Mouse (Mus musculus): ENCODE measurements around the gene Gtsf1l.

Gtsf1l gene

DNA sequence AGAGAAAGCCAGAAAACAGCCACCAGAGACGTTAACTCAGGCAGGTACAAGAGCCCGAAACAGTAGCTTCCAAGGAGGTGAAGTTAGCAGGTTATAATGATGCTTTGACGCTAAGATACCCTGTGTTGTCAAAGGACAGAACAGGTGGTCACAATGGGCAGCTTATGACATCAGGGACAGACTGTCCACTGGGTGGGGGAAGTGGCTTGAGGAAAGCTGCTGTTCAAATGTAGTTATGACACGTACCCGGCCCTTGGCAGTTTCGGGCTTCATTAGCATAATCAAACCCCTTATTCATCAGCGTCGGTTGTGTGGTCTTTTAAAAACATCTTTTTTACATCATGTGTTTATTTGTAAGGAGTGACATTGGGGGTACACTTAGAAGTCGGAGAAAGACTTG, at the start of gene Gtsf1l:
Gene Gtsf1l (minus strand): TSS at position 128 of the 400 bp plus-strand sequence.
- DNase-seq (ENCODE audit: low read depth in 2 of 2, low spot score in 2 of 2), result no peak

DNA sequence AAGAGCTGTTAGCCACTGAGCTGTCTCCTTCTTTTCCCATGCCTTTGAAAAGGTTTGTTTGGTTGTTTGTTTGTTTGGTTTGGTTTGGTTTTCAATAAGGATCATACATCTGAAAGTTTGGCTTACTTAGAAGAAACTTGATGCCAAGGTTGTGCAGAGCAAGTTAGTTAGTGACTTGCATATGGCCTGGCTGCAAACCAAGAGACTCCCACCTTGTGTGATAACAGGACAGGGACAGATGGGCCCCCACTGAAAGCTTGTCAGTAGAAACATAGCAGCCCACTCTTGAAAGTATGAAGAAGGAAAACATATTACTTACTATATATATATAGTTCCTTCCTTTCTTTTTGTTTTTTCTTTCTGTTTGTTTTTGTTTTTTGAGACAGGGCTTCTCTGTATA, 49.3 kb upstream of the Gtsf1l start:
- no peak for DNase-seq (ENCODE audit: low read depth in 2 of 2, low spot score in 2 of 2)

DNA sequence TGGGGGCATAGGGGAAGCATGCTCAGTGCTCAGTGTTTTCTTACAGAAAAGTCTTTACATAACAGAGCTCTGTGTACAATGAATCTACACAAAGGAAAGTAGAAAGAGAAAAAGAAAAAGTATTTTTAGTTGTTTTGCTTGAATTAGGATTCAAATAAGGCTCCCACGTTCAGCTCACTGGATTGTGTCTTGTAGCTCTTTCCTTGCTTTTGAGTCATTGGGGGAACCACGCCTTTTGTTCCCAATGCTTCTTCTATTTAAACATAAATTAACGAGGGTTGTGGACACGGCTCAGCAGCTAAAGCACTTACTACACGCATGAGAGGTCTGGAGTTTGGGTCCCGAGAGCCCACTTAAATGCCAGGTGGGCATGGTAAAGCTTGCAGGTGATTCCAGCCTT, 48.3 kb upstream of the Gtsf1l start:
- no peak for DNase-seq (ENCODE audit: low read depth in 2 of 2, low spot score in 2 of 2)

DNA sequence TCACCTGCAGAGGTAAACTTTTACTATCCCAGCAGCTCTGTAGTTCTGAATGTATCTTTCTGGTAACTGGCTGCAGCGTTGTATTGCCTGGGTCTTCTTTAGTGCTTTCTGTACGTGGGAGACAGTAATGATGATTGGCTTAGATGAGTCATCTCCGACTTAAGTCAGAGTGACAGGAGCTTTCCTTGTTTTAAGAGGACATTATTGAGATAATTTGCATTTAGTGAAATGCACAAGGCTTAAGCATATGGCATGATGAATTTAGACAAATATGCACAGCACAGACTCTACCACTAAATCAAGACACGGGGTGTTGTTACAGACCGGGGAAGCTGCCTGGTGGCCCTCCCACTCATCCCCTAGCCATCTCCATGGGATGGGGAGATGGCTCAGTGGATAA, 44.7 kb upstream of the Gtsf1l start:
- DNase-seq (ENCODE audit: low read depth in 2 of 2, low spot score in 2 of 2), result no peak

DNA sequence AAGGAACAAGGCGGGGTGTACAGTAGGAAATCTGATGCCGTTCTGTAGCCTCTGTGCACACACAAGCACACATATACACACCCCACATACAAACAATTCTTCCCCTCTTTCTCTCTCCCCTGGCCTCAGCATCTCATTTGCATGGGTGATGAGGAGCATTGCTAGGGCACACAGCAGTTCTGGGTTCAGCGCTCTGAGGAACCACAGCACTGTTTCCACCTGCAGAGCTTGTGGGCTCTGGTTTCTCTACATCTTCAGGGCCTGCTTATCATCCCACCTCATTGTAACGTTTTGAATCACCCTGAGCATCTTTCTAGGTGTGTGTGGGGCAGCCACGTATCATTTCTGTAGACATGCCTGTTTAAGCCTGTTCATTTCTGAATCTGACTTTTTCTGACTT, 43.2 kb upstream of the Gtsf1l start:
- DNase-seq (ENCODE audit: low read depth in 2 of 2, low spot score in 2 of 2), result no peak

DNA sequence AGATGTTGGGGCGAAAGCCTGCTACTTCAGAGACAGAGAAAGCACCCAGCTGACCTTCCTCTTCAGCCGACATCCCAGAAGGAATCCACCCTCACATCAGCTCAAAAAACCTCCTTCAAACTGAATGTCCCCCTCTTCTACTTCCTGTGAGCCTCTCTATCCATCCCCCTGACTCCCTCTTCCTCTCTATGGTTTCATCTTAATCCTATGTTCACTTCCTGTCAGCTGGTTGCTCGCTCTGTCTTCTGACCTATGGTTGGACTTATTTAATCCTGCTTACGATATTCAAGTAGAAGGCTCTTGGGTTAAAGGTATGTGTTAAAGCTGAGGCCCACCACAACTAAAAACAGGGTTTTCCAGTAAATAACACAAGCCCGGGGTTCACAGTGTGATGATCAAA, 35.8 kb upstream of the Gtsf1l start:
- DNase-seq (ENCODE audit: low read depth in 2 of 2, low spot score in 2 of 2), result no peak

DNA sequence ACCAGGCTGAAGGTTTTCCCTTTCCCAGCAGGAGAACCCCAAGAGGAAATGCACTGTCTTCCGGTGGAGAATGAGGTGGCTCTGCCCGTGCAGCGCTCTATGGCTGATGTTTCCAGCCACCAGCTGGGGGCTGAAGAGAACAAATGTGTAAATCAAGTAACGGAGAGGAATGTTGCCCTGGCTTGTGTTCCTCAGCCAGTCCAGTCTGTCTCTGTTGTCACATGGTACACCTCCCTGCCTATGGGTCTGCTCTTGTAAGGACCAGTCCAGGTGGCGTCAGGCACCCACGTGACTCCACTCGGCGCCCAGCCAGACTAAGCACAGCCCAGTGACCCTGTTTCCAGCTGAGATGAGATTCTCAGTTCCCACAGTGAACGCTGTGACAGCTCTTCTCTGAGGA, 34.7 kb upstream of the Gtsf1l start:
- DNase-seq (ENCODE audit: low read depth in 2 of 2, low spot score in 2 of 2), result no peak

DNA sequence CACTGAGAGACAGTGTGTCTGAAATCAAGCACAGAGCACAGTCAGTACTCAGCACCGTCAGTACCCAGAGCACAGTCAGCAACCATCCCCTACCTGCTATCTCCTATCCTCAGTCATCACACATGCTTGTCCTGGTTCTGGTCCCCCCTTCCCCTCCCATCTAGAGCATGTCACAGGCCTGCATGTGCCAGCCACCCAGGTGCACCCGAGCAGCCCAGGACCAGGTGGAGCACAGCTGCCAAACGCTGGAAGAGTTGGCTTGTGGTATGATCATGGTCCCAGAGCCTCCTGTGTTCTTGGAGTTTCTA, 33.7 kb upstream of the Gtsf1l start:
- DNase-seq (ENCODE audit: low read depth in 2 of 2, low spot score in 2 of 2), result no peak

DNA sequence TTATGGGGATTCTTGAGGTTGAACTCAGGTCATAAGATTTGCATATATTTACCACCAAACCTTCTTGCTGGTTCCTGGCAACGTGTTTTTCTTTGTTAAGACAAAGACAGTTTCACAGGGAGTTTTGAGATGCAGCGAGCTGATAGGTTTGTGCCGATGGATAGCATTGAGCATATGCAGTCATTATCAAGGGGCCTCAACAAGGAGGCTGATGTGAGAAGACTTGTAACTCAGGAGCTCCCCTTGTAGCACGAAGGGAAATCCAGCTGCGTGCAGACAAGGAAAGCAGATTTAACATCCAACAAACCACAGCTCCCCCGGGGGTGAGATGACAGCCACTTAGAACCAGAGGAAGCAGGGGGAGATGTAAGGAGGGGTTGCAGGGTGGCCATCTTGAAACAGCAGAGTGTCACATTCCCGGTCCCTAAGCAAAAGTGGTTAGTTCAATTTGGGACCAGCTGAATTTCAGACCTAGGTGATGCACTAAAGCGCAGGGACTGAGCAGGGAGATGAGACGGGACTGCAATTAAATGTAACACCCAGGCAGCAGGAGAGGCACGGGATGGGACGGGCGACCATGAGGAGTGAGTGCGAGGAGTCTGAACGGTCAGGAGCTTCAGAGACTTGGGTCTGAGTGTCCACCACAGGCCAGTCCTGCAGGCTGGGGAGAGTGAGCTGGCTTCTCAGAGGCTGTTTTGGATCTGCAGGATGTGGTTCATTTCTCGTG, 33.1 kb upstream of the Gtsf1l start:
- no peak for DNase-seq (ENCODE audit: low read depth in 2 of 2, low spot score in 2 of 2)

DNA sequence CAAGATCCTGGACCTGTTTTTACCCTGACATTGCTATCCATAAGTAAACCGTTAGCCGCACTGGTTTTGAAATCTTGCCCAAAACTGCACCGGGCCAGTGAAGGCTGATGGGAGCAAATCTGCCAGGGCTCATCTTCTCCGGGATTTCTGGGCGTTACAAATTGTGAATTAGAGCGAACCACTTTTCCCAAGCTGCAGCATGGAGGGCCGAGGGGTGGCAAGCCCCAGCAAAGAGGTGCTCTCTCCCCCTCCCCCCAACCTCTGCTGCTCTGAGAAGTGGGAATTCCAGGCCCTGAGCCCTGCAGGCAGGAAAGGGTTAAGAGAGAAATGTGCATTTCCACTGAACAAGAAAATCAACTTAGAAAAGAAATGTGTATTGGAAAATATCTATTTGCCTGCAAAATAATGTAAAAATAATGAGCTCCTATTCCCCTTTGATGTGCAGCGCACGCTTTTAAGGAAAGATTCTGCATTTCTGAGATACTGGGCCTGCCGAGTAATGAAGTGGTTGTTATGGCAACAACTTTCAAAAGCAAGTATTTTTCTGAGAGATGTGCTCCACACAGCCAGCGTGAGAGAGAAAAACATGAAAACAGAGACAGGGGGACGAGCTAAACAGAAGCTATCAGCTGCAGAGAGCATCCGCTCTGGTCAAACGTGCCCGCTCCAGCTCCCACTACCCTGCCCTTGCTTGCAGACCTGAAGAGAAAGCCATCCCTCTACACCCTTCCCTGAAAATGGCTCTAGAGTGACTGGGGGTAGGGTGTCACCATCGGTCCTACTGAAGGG, 24.0 kb upstream of the Gtsf1l start:
- no peak for DNase-seq (ENCODE audit: low read depth in 2 of 2, low spot score in 2 of 2)

DNA sequence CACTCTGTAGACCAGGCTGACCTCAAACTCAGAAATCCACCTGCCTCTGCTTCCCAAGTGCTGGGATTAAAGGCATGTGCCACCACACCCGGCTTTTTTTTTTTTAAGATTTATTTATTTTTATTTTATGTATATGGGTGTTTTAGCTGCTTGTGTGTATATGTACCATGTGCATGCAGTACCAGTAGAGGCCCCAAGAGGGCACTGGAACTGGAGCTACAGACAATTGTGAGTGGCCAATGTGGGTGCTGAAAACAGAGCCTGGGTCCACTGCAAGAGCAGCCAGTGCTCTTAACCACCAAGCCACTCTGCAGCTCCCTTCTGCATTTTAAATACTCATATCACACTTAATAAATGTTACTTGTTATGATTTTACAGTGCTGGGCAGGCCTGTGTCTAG, 23.1 kb upstream of the Gtsf1l start:
- no peak for DNase-seq (ENCODE audit: low read depth in 2 of 2, low spot score in 2 of 2)

DNA sequence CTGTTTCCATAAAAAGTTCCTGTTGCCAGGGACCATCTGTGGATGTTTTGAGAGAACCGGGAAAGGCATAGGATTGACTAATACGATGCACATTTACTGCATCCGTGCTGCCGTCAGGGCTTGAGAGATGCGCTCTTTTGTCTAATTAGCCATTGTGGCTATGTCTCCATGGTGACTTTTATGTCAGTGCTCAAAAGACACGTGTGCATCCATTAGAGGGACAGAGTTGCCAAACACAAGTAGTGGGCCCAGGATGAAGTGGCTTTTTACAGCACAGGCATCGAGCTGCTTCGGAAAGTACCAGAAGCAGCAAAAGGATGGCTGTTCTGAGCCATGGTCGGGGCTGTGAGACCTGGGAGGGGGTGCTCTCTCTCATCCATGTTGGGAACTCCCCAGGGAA, 20.7 kb upstream of the Gtsf1l start:
- DNase-seq (ENCODE audit: low read depth in 2 of 2, low spot score in 2 of 2), result no peak

DNA sequence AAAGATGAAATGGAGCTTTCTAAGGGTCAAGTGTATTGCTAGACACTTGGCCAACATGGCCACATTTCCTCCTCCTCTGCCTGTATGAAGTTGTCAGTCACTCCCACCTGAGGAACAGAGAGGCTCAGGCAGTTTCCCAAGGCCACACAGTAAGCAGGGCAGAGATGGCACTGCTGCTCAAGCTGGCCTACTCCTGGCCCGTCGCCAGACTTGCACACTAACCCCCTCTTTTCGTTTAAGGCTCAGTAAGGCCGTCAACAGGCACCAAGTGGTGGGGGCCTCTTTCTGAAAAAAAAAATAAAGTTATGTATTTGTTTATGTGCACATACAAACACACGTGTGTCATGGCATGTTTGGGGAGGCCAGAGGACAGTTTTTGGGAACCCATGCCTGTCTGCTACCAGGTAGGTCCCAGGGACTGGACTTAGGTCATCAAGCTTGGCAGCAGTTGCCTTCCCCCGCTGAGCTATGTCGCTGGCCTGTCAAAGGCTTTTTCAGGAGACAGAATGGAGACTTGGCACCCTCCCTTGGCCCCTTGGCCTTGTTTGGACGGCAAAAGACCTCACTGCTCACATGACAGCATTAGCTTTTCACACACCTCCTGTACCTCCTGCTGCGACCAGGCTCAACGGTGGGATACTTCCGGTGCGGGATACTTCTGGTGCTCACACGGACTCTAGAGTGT, 16.6 kb upstream of the Gtsf1l start:
- DNase-seq (ENCODE audit: low read depth in 2 of 2, low spot score in 2 of 2), result no peak

DNA sequence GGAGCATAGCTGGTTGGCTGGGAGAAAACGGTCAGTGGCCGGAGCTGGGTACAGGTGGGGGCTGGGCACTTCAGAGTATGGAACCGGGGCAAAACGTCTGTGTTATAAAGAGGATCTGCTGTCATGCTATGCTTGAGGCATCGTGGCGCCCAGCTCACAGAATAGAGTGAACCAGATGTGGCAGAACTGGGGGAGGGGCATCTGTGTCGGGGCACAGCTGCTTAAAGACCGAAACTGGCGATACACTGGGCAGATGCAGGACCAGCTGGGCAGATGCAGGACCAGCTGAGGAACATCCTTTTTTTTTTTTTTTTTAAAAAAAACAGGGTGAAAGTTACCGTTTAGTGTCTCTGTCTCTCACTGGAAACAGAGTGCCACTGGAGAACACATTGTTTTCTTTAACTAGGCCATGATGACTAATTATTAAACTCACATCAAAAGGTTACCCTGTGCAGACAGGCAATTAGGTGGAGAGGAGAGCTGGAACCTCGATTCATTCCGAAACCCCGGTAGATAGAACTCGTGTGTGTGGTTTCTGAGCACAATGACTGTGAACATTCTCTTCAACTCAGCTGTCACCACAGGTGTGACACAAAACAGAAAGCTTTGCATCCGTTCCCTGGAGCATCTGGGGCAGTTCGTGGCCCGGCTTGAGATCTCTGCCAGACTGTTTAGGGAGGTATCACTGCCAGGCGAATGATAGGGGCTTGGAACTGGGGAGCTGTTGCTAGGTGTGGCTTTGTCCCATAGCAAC, 15.4 kb upstream of the Gtsf1l start:
- DNase-seq (ENCODE audit: low read depth in 2 of 2, low spot score in 2 of 2), result no peak

DNA sequence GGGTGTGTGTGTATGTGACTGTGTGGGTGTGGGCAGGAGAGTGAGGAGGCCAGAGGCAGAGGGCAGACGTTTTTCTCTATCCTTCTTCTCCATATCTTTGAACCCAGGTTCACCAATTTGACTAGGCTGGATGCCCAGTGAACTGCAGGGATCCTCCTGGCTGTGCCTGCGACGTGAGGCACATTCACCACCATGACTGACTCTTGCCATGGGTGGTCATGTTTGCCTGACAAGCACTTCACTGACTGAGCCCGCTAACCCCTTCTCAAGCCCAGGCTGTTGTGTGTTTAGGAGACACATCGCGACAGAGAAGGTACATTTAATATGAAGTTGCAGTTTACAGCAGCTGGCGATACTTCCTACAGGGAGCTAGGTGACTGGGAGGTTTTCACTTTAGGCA, 14.6 kb upstream of the Gtsf1l start:
- DNase-seq (ENCODE audit: low read depth in 2 of 2, low spot score in 2 of 2), result no peak

DNA sequence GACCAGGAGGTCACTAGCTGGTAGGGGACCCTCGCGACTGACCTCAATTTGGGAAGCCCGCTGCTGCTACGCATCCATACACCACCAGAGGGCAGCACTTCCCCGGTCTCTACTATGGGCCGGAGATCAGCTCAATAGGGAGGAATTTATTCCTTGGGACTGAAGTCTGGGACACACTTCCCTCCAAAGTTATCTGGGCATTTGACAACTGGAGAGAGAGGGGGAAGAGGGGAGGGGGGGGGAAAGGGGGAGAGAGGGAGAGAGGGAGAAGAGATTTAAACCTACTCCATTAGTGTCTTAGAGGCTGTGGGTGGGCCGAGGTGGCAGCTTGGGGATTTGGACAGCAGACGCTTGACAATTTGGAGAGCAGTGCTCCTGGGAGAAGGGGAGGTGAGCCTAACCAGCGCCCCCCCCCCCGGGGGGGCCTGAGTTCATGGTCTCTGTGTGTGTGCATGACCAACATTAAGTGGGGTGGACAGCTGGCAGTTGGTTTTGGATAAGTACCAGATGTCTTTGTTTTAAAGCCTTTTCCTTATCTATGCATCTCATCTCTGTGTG, 14.1 kb upstream of the Gtsf1l start:
- DNase-seq (ENCODE audit: low read depth in 2 of 2, low spot score in 2 of 2), result peak; percentile 39 to 47

DNA sequence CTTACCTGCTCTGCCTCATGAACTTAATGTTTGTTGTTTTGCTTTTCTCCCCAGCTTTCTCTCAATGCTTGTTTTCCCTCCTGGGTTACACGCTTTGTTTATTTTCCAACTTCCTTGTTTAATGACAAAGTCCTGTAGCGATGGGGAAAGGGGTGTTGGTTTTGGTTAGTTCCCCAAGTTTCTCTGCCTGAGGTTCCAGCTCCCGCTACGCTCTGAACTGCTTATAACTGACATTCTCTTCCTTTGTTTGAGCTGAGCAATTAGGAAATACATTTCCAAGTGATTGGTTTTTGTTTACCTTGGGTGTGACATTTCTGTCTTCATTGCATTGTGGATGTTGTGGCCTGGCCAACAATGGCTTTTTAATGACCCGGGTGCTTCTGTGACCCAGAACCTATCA, 12.9 kb upstream of the Gtsf1l start:
- no peak for DNase-seq (ENCODE audit: low read depth in 2 of 2, low spot score in 2 of 2)

DNA sequence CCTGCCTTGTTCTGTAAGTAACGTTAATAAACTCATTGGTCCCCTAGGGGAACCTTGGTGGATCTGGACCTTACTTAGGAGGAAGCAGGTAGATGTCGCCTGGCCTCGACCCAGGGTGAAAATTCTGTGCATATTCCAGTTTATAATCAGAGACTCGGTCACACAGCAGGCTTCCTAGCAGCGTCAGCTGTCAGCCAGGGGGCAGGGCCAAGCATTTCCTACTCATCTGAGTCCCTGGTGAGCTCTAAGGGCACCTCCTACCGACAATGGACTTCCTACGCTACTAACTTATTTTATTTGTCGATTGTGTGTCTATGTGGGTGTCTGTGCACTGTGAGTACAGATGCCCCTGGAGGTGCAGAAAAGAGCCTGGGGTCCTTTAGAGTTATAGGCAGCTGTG, 12.3 kb upstream of the Gtsf1l start:
- DNase-seq (ENCODE audit: low read depth in 2 of 2, low spot score in 2 of 2), result no peak

DNA sequence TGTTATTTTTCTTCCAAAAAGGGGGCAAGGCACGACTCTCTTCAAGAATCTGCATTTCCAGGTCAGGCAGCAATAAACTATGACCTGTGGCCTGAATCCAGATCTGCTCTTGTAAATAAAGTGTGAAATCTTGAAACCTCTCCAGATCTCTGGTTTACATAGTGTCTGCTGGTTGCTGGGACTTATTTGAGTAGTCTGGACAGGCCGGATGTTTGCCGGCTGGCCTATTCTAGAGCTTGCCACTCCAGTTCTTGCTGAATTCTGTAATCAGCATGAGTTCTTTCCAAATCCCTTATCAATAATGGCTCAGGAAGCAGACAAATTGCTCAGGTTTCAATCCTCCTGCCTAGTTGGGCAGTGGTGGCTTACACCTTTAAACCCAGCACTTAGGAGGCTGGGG, 8.1 kb upstream of the Gtsf1l start:
- DNase-seq (ENCODE audit: low read depth in 2 of 2, low spot score in 2 of 2), result no peak

DNA sequence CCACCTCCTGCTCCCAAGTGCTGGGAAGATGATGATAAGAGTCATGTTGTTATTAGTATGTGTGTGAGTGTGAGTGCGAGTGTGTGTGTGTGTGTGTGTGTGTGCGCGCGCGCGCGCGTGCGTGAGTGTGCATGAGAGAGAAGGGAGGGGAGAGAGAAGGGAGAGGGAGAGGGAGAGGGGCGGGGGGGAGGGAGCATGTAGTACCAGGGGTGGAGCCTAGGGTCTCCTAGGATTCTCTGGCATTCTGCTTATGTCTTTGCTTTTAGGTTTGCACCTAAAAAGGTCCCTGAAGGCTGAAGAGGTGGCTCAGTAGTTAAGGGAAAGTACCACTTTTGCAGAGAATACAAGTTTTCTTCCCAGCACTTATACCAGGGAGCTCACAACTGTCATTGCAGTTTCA, 7.3 kb upstream of the Gtsf1l start:
- no peak for DNase-seq (ENCODE audit: low read depth in 2 of 2, low spot score in 2 of 2)

DNA sequence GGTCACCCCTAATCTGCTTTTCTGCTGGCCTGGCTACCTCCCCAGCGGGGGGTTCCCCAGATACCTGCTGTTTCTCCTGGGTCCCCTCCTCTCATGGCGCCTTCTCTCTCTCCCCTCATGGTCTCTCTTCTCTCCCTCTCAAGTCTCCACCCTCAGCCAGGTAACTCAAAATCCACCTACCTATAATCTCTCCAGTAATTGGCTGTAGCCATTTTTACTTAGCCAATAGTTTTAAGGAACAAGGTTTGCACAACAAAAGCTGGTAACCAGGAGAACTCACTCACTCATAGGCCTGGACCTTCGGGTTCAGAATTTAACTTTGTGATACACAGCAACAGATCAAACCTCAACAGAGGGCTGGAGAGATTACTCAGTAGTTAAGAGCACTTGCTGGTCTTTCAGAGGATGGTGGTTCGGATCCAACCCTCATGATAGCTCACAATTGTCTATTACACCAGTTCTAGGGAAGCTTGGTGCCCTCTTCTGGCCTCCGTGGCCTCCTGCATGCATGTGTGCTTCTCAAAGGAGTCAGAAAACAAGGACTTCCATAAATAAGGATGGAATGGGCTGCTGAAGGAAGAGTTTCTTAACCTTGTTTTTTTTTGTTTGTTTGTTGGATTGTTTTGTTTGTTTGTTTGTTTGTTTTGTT, 1.9 kb upstream of the Gtsf1l start:
- no peak for DNase-seq (ENCODE audit: low read depth in 2 of 2, low spot score in 2 of 2)

Measured in CD8-positive naive resting alpha-beta T cell, adult 2 months (primary cell).